In the genomic region with DNA sequence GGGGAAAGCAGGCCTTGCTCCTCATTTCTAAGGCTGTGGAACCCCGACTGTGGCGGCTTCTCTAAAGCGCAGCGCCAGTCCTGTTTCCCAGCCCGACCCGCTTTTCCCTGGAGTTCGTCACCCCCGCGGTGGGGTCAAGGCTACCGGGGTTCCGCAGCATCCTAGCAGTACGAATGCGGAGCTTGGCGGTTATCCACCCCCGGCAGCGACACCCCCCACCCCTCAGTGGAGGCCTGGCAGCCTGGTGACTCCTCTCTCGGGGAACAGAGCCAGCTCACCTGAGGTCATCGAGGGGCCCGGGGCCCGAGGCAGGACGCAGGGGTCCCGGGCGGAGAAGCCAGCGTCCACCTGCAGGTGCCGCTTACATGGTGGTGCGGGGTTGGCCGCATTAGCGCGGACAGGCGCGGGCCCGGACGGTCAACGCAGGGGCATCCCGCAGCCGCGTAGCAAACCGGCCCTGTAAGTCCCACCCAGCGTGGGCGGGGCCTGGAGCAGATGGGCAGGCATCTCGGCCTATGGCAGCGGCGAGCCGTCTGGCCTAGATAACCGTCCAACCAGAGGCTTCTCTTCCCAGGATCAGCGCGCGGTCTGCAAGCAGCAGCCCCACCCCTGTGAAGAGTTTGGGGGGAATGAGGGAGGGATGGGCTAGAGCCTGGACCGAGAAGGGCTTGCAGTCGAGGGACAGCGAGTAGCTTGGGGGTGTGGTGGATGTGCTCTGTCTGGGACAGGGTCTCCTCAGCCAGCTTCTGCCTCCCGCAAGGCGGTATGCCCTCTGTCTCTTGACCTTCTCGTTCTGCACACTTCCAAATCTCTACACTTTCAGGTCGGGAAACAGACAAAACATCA, we compare ENCODE assay signal across 8 mouse cellular contexts. TPM values are rescaled to one million over a fixed set of nuclear protein-coding genes. Genes with fewer than 3 reads are reported as not detected.
DNase-seq lines count a peak whose midpoint lies in the region; ATAC-seq lines count a peak whose summit lies in the region.

Gene Abhd8, minus strand, starts transcription at position 468 of the 846 bp plus-strand sequence.

- peak within 1 kb of the TSS; percentile 67 for H3K9ac ChIP-seq in intestine, embryonic 14.5 days (ENCODE audit: low read length)

- WGBS in intestine, embryonic 14.5 days, result under 1% methylated on average over 55 of the region's 55 CpGs

- peak within 1 kb of the TSS; percentile 88 for H3K27ac ChIP-seq in intestine, embryonic 14.5 days (ENCODE audit: low read depth)

- peak; percentile 79 for ATAC-seq in intestine, embryonic 14.5 days (replicated peaks; ENCODE audit: low FRiP score, low TSS enrichment, low read depth)

- peaks cover 11% of the 10 kb centered on the region for H3K4me1 ChIP-seq in intestine, embryonic 14.5 days (replicated peaks; ENCODE audit: control insufficient read depth, insufficient read depth, low read length)

- intact Hi-C loops in gastrocnemius, postnatal 14 days (cut with DNase I; ENCODE audit: low total_unique reads), result loop anchor here (10.0 kb wide), 1 partner anchor 89 kb away; the partner anchor contains the start of gene Ocel1
- intact Hi-C loops in left cerebral cortex, postnatal 14 days (cut with DNase I), result loop anchor here (5.0 kb wide), 1 partner anchor 556 kb away; the partner anchor contains the start of gene Map1s

- no peaks in the 10 kb centered on the region for H3K27me3 ChIP-seq in intestine, embryonic 14.5 days (replicated peaks; ENCODE audit: control insufficient read depth, insufficient read depth, low read length)

- H3K4me3 ChIP-seq in intestine, embryonic 14.5 days (ENCODE audit: low read depth, low read length), result peak within 1 kb of the TSS; percentile 87

- no peaks in the 10 kb centered on the region for H3K9me3 ChIP-seq in intestine, embryonic 14.5 days (ENCODE audit: control insufficient read depth, low read length)

- peaks cover 21% of the 10 kb centered on the region for H3K36me3 ChIP-seq in intestine, embryonic 14.5 days (ENCODE audit: control insufficient read depth, insufficient read depth, low read length)

- peak within 1 kb of the TSS; percentile 86 for H3K4me2 ChIP-seq in intestine, embryonic 14.5 days (ENCODE audit: low read length)

- peak; percentile 92 for DNase-seq in adipocyte (ENCODE audit: low spot score)
- DNase-seq in embryo, embryonic 10 days (ENCODE audit: low spot score), result peak; percentile 99
- DNase-seq in gastrocnemius, postnatal 14 days, result peak; percentile 96
- peak; percentile 99 for DNase-seq in intestine, embryonic 14.5 days (ENCODE audit: low spot score)
- peak; percentile 98 to 99 for DNase-seq in left cerebral cortex, postnatal 14 days (ENCODE audit: low spot score in 2 of 2)
- DNase-seq in mesoderm, embryonic 11.5 days (ENCODE audit: low read depth, low spot score), result peak; percentile 96
- DNase-seq in right cerebral cortex, postnatal 36 days (ENCODE audit: low spot score in 2 of 2), result peak; percentile 98
- peak; percentile 95 for DNase-seq in yolk sac, embryonic 10.5 days (ENCODE audit: low spot score)

RNA-seq across cellular contexts. Expression of gene Abhd8, which starts in this region (rescaled TPM):
- 10 to 100 TPM; 22.8 to 27.6 TPM for total RNA-seq in gastrocnemius, postnatal 14 days (2021)
- 29.4 and 30.8 TPM in 2 replicates for polyA plus RNA-seq in intestine, embryonic 14.5 days (2014; fragmentation: Nextera tagmentation; extraction: Ambion mirVana)
- total RNA-seq in left cerebral cortex, postnatal 14 days (2021), result 100 to 1,000 TPM; 225 to 230 TPM

Comparison
In these comparisons a context has a peak if more than half of its experiments do, and no peak if none do; other contexts are left out.
1. Peak in every context shown above with its lines: DNase-seq, ATAC-seq, H3K4me3 ChIP-seq and H3K27ac ChIP-seq.
2. RNA of gene Abhd8 (total RNA-seq): 225 to 230 TPM in left cerebral cortex, postnatal 14 days; 22.8 to 27.6 TPM in gastrocnemius, postnatal 14 days; every median in the first group is over 4 times any median in the second.